Mouse (Mus musculus) neural tube, embryonic 14.5 days (tissue): ENCODE measurements around the gene Ctsd. TPM values are rescaled to one million over a fixed set of nuclear protein-coding genes. Genes with fewer than 3 reads are reported as not detected.

Experiments used
- ATAC-seq: fragments of 200-750 bp; cut with Nextera tagmentation; 2 replicates; pipeline ENCODE4 v1.8.0; 2017; ENCODE audit warnings: low read depth, mild to moderate bottlenecking, moderate TSS enrichment, moderate library complexity
- H3K27ac ChIP-seq: fragments of 300-500 bp; sonication (generic); 2 replicates; pipeline ENCODE4 v1.5.1; 2014; ENCODE audit warnings: low read depth, mild to moderate bottlenecking, control low read depth, low read length, moderate library complexity, mixed read lengths
- H3K27me3 ChIP-seq: fragments of 300-500 bp; sonication (generic); 2 replicates; pipeline ENCODE4 v1.6.1; 2014; ENCODE audit warnings: low read length; ENCODE audit not compliant: control insufficient read depth, insufficient read depth
- H3K36me3 ChIP-seq: fragments of 300-500 bp; sonication (generic); 2 replicates; pipeline ENCODE4 v1.6.1; 2014; ENCODE audit warnings: low read length, mixed read lengths; ENCODE audit not compliant: control insufficient read depth, insufficient read depth
- H3K4me1 ChIP-seq: fragments of 300-500 bp; sonication (generic); 2 replicates; pipeline ENCODE4 v1.6.1; 2014; ENCODE audit warnings: low read length; ENCODE audit not compliant: control insufficient read depth, insufficient read depth
- H3K4me2 ChIP-seq: fragments of 300-500 bp; sonication (generic); 2 replicates; pipeline ENCODE4 v1.6.1; 2014; ENCODE audit warnings: mild to moderate bottlenecking, low read depth, low read length, control low read depth
- H3K4me3 ChIP-seq: fragments of 300-500 bp; sonication (generic); 2 replicates; pipeline ENCODE4 v1.5.1; 2014; ENCODE audit warnings: low read depth, low read length, control low read depth, mixed read lengths
- H3K9ac ChIP-seq: fragments of 300-500 bp; sonication (generic); replicated peaks from 2 replicates; pipeline ENCODE4 v1.6.1; 2014; ENCODE audit warnings: low read depth, mild to moderate bottlenecking, control low read depth, low read length, mixed read lengths
- H3K9me3 ChIP-seq: fragments of 300-500 bp; sonication (generic); 2 replicates; pipeline ENCODE4 v1.6.1; 2016; ENCODE audit warnings: low read length; ENCODE audit not compliant: control insufficient read depth
- WGBS: fragments of 180-500 bp; shearing (Covaris S2); extraction: QIAGEN DNeasy Blood & Tissue Kit; methylation state at CpG from one replicate; pipeline ENCODE4 v1.1.7; 2014; 5-methylcytosine and 5-hydroxymethylcytosine counted together
- polyA plus RNA-seq: library from polyadenylated mRNA; unstranded; fragments of >200 nt; fragmentation: Nextera tagmentation; extraction: Ambion mirVana; gene quantifications from 2 replicates; pipeline ENCODE4 v1.2.1, GENCODE M21; 2014

The Ctsd gene
- polyA plus RNA-seq, 1 experiment from 2014 or later: 250 TPM

- Histone ChIP-seq H3K9ac (no peak overlapping the region), H3K9me3 (no peaks in the 10 kb centered on the region), H3K4me3 (no peak overlapping the region), H3K36me3 (peaks cover 31% of the 10 kb centered on the region), H3K4me1 (peaks cover 15% of the 10 kb centered on the region), H3K27me3 (no peaks in the 10 kb centered on the region), H3K4me2 (peak overlapping the region; percentile 58; the same call in 1 of the 2 replicates), H3K27ac (no peak overlapping the region)
- WGBS: 89% methylated on average over 3 of the region's 3 CpGs
- ATAC-seq: no peak
Measured at GRCm38 (mm10) chr7:142385742-142386403, 2.0 kb downstream of the Ctsd start.

GRCm38 (mm10) chr7:142384306-142384705, 3.5 kb downstream of the Ctsd start:
- ATAC-seq: no peak
- no peak overlapping the region for H3K4me2 ChIP-seq
- no peaks in the 10 kb centered on the region for H3K27me3 ChIP-seq
- peaks cover 15% of the 10 kb centered on the region for H3K4me1 ChIP-seq
- H3K9me3 ChIP-seq: no peaks in the 10 kb centered on the region
- H3K36me3 ChIP-seq: peaks cover 44% of the 10 kb centered on the region
- no peak overlapping the region for H3K27ac ChIP-seq
- H3K4me3 ChIP-seq: no peak overlapping the region
- no peak overlapping the region for H3K9ac ChIP-seq
- 90% methylated on average over 10 of the region's 10 CpGs for WGBS

GRCm38 (mm10) chr7:142382567-142382966, 5.3 kb downstream of the Ctsd start, which contains the start of gene Gm49369:
Gene Gm49369 (minus strand): TSS chr7:142382667.
- Histone ChIP-seq H3K4me2 (no peak within 1 kb of the TSS), H3K36me3 (peaks cover 59% of the 10 kb centered on the region), H3K9me3 (no peaks in the 10 kb centered on the region), H3K4me1 (peaks cover 15% of the 10 kb centered on the region), H3K9ac (no peak within 1 kb of the TSS), H3K27ac (no peak within 1 kb of the TSS), H3K4me3 (no peak within 1 kb of the TSS), H3K27me3 (no peaks in the 10 kb centered on the region)
- ATAC-seq: no peak
- 95% methylated on average over 5 of the region's 5 CpGs for WGBS

- H3K4me2 ChIP-seq: no peak overlapping the region
- no peak overlapping the region for H3K9ac ChIP-seq
- WGBS: 95% methylated on average over 4 of the region's 4 CpGs
- ATAC-seq: no peak
- no peaks in the 10 kb centered on the region for H3K27me3 ChIP-seq
- H3K36me3 ChIP-seq: peaks cover 73% of the 10 kb centered on the region
- no peak overlapping the region for H3K27ac ChIP-seq
- no peaks in the 10 kb centered on the region for H3K9me3 ChIP-seq
- H3K4me3 ChIP-seq: no peak overlapping the region
- H3K4me1 ChIP-seq: peaks cover 5% of the 10 kb centered on the region
Measured at GRCm38 (mm10) chr7:142381175-142381574, 6.7 kb downstream of the Ctsd start.

GRCm38 (mm10) chr7:142379186-142379585, 8.7 kb downstream of the Ctsd start:
- Histone ChIP-seq H3K27ac (no peak overlapping the region), H3K4me2 (no peak overlapping the region), H3K9me3 (no peaks in the 10 kb centered on the region), H3K27me3 (no peaks in the 10 kb centered on the region), H3K36me3 (peaks cover 77% of the 10 kb centered on the region), H3K4me3 (no peak overlapping the region), H3K4me1 (no peaks in the 10 kb centered on the region), H3K9ac (no peak overlapping the region)
- ATAC-seq: no peak
- 91% methylated on average over 6 of the region's 6 CpGs for WGBS

GRCm38 (mm10) chr7:142377233-142377925, 10.5 kb downstream of the Ctsd start:
- Histone ChIP-seq H3K9me3 (no peaks in the 10 kb centered on the region), H3K27ac (no peak overlapping the region), H3K9ac (no peak overlapping the region), H3K27me3 (peaks cover 4% of the 10 kb centered on the region; the same call in 1 of the 2 replicates), H3K4me3 (no peak overlapping the region), H3K4me2 (no peak overlapping the region), H3K36me3 (peaks cover 61% of the 10 kb centered on the region), H3K4me1 (no peaks in the 10 kb centered on the region)
- WGBS: 95% methylated on average over 14 of the region's 14 CpGs
- ATAC-seq: no peak

- no peak for ATAC-seq
- Histone ChIP-seq H3K9ac (no peak overlapping the region), H3K4me2 (no peak overlapping the region), H3K4me3 (no peak overlapping the region), H3K27ac (no peak overlapping the region), H3K36me3 (peaks cover 49% of the 10 kb centered on the region), H3K9me3 (no peaks in the 10 kb centered on the region), H3K27me3 (peaks cover 15% of the 10 kb centered on the region), H3K4me1 (no peaks in the 10 kb centered on the region)
- 88% methylated on average over 4 of the region's 4 CpGs for WGBS
Measured at GRCm38 (mm10) chr7:142376096-142376495, 11.7 kb downstream of the Ctsd start.

- ATAC-seq: no peak
- 84% methylated on average over 6 of the region's 6 CpGs for WGBS
- Histone ChIP-seq H3K27me3 (peaks cover 22% of the 10 kb centered on the region), H3K27ac (no peak overlapping the region), H3K36me3 (peaks cover 42% of the 10 kb centered on the region), H3K9me3 (no peaks in the 10 kb centered on the region), H3K4me1 (no peaks in the 10 kb centered on the region), H3K4me3 (no peak overlapping the region), H3K4me2 (no peak overlapping the region), H3K9ac (no peak overlapping the region)
Measured at GRCm38 (mm10) chr7:142375261-142375724, 12.5 kb downstream of the Ctsd start.

- Histone ChIP-seq H3K27me3 (peaks cover 22% of the 10 kb centered on the region), H3K9me3 (no peaks in the 10 kb centered on the region), H3K4me3 (no peak overlapping the region), H3K36me3 (peaks cover 34% of the 10 kb centered on the region), H3K4me1 (no peaks in the 10 kb centered on the region), H3K9ac (no peak overlapping the region), H3K4me2 (no peak overlapping the region), H3K27ac (no peak overlapping the region)
- ATAC-seq: no peak
- 95% methylated on average over 5 of the region's 5 CpGs for WGBS
Measured at GRCm38 (mm10) chr7:142374413-142375015, 13.3 kb downstream of the Ctsd start.
